Mouse (Mus musculus): ENCODE data around the gene Zfp704. TPM values are rescaled to one million over a fixed set of nuclear protein-coding genes. Genes with fewer than 3 reads are reported as not detected.

Gene Zfp704
- polyA plus RNA-seq, 1 experiment from 2014 or later = 7.9 TPM

DNA sequence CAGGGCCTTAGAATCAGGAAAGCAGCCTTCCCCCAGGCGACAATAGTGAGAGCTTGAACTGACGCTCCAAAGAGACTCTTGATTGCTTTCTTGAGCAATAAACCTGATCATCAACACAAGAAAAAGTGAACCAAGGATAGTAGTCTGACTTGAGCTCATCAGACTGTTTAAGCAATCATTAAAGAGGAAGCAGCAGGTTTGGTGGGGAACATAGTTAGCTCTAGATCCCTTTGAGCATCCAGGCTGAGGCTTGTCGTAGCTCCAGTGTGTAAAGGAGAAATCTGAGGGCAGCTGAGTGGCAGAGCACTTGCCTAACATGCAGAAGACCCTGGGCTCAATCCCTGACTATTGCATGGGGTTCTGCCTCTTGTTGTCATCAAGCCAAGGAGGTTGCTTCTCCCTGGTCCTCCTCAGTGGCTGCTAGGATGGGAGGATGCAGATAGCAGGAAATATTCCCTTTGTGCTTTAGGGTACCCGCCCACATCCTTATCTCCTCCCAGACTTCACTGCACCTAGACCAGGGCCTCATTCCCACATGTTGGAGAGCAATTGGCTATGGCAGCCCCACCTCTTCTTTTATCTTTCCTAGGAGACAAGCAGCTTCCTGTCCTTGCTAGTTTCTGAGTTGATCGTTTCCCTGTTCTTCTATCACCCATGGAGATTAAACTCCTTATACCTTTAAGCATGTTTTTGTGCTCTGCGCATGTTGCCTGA, 9.8 kb upstream of the Zfp704 start:
- ATAC-seq (replicated peaks; ENCODE audit: low FRiP score, low read depth) (no peak), DNase-seq (ENCODE audit: low spot score) (no peak)
- Histone ChIP-seq H3K4me1 (replicated peaks; ENCODE audit: insufficient read depth, low read length) (no peaks in the 10 kb centered on the region), H3K36me3 (ENCODE audit: insufficient read depth, low read length) (no peaks in the 10 kb centered on the region), H3K9me3 (replicated peaks; ENCODE audit: low read length) (no peaks in the 10 kb centered on the region), H3K27ac (no peak overlapping the region), H3K27me3 (ENCODE audit: insufficient read depth, low read length) (no peaks in the 10 kb centered on the region), H3K4me2 (ENCODE audit: low read length) (no peak overlapping the region), H3K9ac (ENCODE audit: low read depth, low read length) (no peak overlapping the region), H3K4me3 (replicated peaks; ENCODE audit: low read depth, low read length) (no peak overlapping the region)
- WGBS = 59% methylated on average over 6 of the region's 6 CpGs
- no peak for TF ChIP-seq CTCF (IDR thresholded peaks at IDR 0.05; ENCODE audit: low read depth)

- no peak for DNase-seq (ENCODE audit: low spot score)
- Histone ChIP-seq H3K9me3 (replicated peaks; ENCODE audit: low read length) (no peaks in the 10 kb centered on the region), H3K4me2 (ENCODE audit: low read length) (no peak overlapping the region), H3K27me3 (ENCODE audit: insufficient read depth, low read length) (no peaks in the 10 kb centered on the region), H3K36me3 (ENCODE audit: insufficient read depth, low read length) (no peaks in the 10 kb centered on the region), H3K27ac (no peak overlapping the region), H3K4me1 (replicated peaks; ENCODE audit: insufficient read depth, low read length) (no peaks in the 10 kb centered on the region), H3K9ac (ENCODE audit: low read depth, low read length) (no peak overlapping the region), H3K4me3 (replicated peaks; ENCODE audit: low read depth, low read length) (no peak overlapping the region)
- WGBS = 63% methylated on average over 9 of the region's 9 CpGs
- peak; percentile 11; the same call in 1 of the 2 replicates for TF ChIP-seq CTCF (IDR thresholded peaks at IDR 0.05; ENCODE audit: low read depth)
- no peak for ATAC-seq (replicated peaks; ENCODE audit: low FRiP score, low read depth)
Observed at GRCm38 (mm10) chr3:9617101-9617500, 7.2 kb upstream of the Zfp704 start.

DNA sequence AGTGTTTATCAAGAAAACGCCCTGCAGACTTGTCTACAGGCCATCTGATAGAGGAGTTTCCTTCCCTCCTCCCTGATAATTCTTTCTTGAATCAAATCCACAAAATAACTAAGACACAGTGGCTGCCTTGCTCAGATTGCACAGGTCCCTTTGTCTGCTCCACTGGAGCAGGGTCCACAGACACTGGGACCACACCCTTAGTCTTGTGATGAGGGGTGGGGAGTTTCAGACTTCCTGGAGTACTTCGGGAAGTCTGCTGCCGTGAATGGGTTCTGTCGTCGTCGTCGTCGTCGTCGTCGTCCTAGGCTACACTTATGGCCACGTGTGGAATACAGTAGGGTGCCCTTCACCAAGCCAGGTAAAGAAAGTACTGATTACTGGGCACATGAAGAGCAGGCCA, 4.8 kb upstream of the Zfp704 start:
- no peak for ATAC-seq (replicated peaks; ENCODE audit: low FRiP score, low read depth)
- Histone ChIP-seq H3K27me3 (ENCODE audit: insufficient read depth, low read length) (no peaks in the 10 kb centered on the region), H3K27ac (no peak overlapping the region), H3K4me3 (replicated peaks; ENCODE audit: low read depth, low read length) (no peak overlapping the region), H3K36me3 (ENCODE audit: insufficient read depth, low read length) (no peaks in the 10 kb centered on the region), H3K9ac (ENCODE audit: low read depth, low read length) (no peak overlapping the region), H3K9me3 (replicated peaks; ENCODE audit: low read length) (no peaks in the 10 kb centered on the region), H3K4me1 (replicated peaks; ENCODE audit: insufficient read depth, low read length) (peaks cover 9% of the 10 kb centered on the region; the same call in 1 of the 2 replicates), H3K4me2 (ENCODE audit: low read length) (no peak overlapping the region)
- no peak for TF ChIP-seq CTCF (IDR thresholded peaks at IDR 0.05; ENCODE audit: low read depth)
- DNase-seq (ENCODE audit: low spot score) = no peak
- WGBS = 68% methylated on average over 12 of the region's 12 CpGs

DNA sequence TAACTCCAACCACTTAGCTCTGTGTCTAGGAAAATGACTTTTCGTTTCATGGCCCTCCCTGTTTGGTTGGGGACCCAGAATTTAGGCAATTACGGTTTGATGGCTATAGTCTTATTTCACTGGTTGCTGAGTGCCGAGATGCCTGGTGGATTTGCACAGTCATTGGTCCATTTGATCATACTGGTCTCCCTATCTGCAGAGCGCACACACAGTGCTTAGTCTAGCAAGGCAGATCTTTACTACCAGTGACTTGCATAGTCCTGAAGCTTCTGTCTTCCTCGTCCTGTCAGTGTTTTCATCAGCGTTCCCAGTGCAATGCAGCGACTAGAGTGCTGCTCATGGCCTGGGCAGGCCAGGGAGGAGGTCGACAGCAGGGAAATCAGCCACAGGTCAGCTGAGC, 4.1 kb upstream of the Zfp704 start:
- Histone ChIP-seq H3K27me3 (ENCODE audit: insufficient read depth, low read length) (no peaks in the 10 kb centered on the region), H3K4me3 (replicated peaks; ENCODE audit: low read depth, low read length) (no peak overlapping the region), H3K4me2 (ENCODE audit: low read length) (no peak overlapping the region), H3K27ac (no peak overlapping the region), H3K9me3 (replicated peaks; ENCODE audit: low read length) (no peaks in the 10 kb centered on the region), H3K9ac (ENCODE audit: low read depth, low read length) (no peak overlapping the region), H3K36me3 (ENCODE audit: insufficient read depth, low read length) (no peaks in the 10 kb centered on the region), H3K4me1 (replicated peaks; ENCODE audit: insufficient read depth, low read length) (peaks cover 9% of the 10 kb centered on the region; the same call in 1 of the 2 replicates)
- no peak for TF ChIP-seq CTCF (IDR thresholded peaks at IDR 0.05; ENCODE audit: low read depth)
- DNase-seq (ENCODE audit: low spot score) (no peak), ATAC-seq (replicated peaks; ENCODE audit: low FRiP score, low read depth) (no peak)
- whole genome bisulfite sequencing = 62% methylated on average over 8 of the region's 8 CpGs

DNA sequence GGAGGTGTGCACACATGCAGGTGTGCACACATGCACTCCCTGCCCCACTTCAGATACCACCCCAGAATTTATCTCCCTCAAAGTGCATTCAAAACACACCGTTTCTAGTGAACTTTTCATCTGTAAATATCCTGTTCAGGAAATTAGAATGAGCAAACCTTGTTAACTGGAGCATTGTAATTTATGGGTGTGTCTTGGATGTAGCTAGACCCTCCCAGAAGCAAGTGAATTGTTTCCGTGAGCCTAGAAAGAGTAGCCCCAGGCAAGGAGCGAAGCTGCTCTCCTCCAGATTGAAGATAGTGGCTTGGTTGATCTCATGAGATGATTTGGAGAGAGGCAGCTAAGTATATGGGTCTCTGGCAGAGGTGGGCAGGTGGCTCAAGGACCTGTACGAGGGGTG, 1.3 kb upstream of the Zfp704 start:
- Histone ChIP-seq H3K4me1 (replicated peaks; ENCODE audit: insufficient read depth, low read length) (peaks cover 19% of the 10 kb centered on the region; the same call in 1 of the 2 replicates), H3K9me3 (replicated peaks; ENCODE audit: low read length) (no peaks in the 10 kb centered on the region), H3K4me2 (ENCODE audit: low read length) (no peak overlapping the region), H3K4me3 (replicated peaks; ENCODE audit: low read depth, low read length) (no peak overlapping the region), H3K27ac (no peak overlapping the region), H3K9ac (ENCODE audit: low read depth, low read length) (no peak overlapping the region), H3K36me3 (ENCODE audit: insufficient read depth, low read length) (no peaks in the 10 kb centered on the region), H3K27me3 (ENCODE audit: insufficient read depth, low read length) (no peaks in the 10 kb centered on the region)
- ATAC-seq (replicated peaks; ENCODE audit: low FRiP score, low read depth) (no peak), DNase-seq (ENCODE audit: low spot score) (no peak)
- no peak for TF ChIP-seq CTCF (IDR thresholded peaks at IDR 0.05; ENCODE audit: low read depth)
- 39% methylated on average over 4 of the region's 4 CpGs for WGBS

- Histone ChIP-seq H3K9ac (ENCODE audit: low read depth, low read length) (no peak overlapping the region), H3K36me3 (ENCODE audit: insufficient read depth, low read length) (no peaks in the 10 kb centered on the region), H3K4me1 (replicated peaks; ENCODE audit: insufficient read depth, low read length) (peaks cover 27% of the 10 kb centered on the region), H3K27ac (peak overlapping the region; percentile 54), H3K27me3 (ENCODE audit: insufficient read depth, low read length) (no peaks in the 10 kb centered on the region), H3K4me3 (replicated peaks; ENCODE audit: low read depth, low read length) (no peak overlapping the region), H3K4me2 (ENCODE audit: low read length) (no peak overlapping the region), H3K9me3 (replicated peaks; ENCODE audit: low read length) (no peaks in the 10 kb centered on the region)
- WGBS = 83% methylated on average over 2 of the region's 2 CpGs
- no peak; the same call in 1 of the 2 replicates for TF ChIP-seq CTCF (IDR thresholded peaks at IDR 0.05; ENCODE audit: low read depth)
- DNase-seq (ENCODE audit: low spot score) = no peak
- peak; percentile 17; the same call in 1 of the 2 replicates for ATAC-seq (replicated peaks; ENCODE audit: low FRiP score, low read depth)
Observed at GRCm38 (mm10) chr3:9610426-9610825, 541 bp upstream of the Zfp704 start.
